ENCODE assay signal across 29 mouse cellular contexts in the genomic region with DNA sequence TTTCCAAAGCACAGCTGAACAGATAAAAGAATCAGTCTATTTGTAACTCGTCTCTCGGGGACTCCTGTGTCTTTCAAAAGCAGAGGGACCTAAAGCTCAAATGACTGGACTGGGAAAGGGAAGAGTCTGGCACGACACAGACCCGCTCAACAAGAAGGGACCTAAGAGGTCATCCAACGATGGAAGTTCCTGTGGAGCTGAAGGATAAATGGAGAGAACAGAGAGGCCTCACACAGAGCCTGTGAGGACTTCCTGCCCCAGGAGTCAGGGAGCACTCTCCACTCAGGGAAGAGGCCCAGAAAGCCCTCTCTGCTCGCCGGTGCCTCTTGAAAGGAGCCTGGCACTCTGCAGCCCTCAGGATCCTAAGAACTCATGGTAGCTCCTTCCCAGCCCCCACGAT. TPM values are rescaled to one million over a fixed set of nuclear protein-coding genes. Genes with fewer than 3 reads are reported as not detected.
"Had no signal": no experiment of that assay in that cellular context is flagged by ENCODE, and none has a peak within 500 bp of the region (broad histone marks: within the 10 kb centered on the region; RNA-seq: fewer than 3 reads in every experiment).

No protein-coding gene starts in this region.

- H3K9me3 ChIP-seq: hindbrain, embryonic 10.5 days; hindbrain, embryonic 12.5 days; intestine, embryonic 15.5 days; limb, embryonic 13.5 days; limb, embryonic 15.5 days; liver, embryonic 12.5 days had no signal

- ATAC-seq: hindbrain, embryonic 16.5 days; inflammation-experienced regulatory T-cells, adult 6 months; intestine, embryonic 15.5 days; intestine, postnatal 0 days; liver, embryonic 12.5 days had no signal

- H3K4me3 ChIP-seq: gastrocnemius, adult 2 months; hindbrain, embryonic 10.5 days; hindbrain, embryonic 12.5 days; intestine, embryonic 15.5 days; layer of hippocampus, adult 2 months; left cerebral cortex, adult 2 months; limb, embryonic 13.5 days; limb, embryonic 15.5 days; liver, embryonic 12.5 days had no signal

- H3K4me1 ChIP-seq: hindbrain, embryonic 12.5 days; intestine, embryonic 15.5 days; limb, embryonic 13.5 days had no signal

- H3K27ac ChIP-seq: gastrocnemius, adult 2 months; hindbrain, embryonic 10.5 days; hindbrain, embryonic 12.5 days; hindbrain, embryonic 14.5 days; intestine, embryonic 15.5 days; layer of hippocampus, adult 2 months; left cerebral cortex, adult 2 months; limb, embryonic 13.5 days; limb, embryonic 15.5 days; liver, embryonic 12.5 days; liver, embryonic 14.5 days had no signal

- H3K27me3 ChIP-seq: hindbrain, embryonic 12.5 days; intestine, embryonic 15.5 days; limb, embryonic 13.5 days; limb, embryonic 15.5 days; liver, embryonic 12.5 days had no signal

- H3K36me3 ChIP-seq: hindbrain, embryonic 10.5 days; hindbrain, embryonic 12.5 days; intestine, embryonic 15.5 days; limb, embryonic 13.5 days; limb, embryonic 15.5 days; liver, embryonic 12.5 days had no signal

- H3K9ac ChIP-seq: hindbrain, embryonic 12.5 days; hindbrain, embryonic 14.5 days; intestine, embryonic 15.5 days; limb, embryonic 13.5 days; limb, embryonic 15.5 days; liver, embryonic 12.5 days; liver, embryonic 14.5 days had no signal

- H3K4me2 ChIP-seq: heart, embryonic 11.5 days; hindbrain, embryonic 12.5 days; hindbrain, embryonic 14.5 days; intestine, embryonic 15.5 days; limb, embryonic 13.5 days; limb, embryonic 15.5 days; liver, embryonic 12.5 days had no signal

- DNase-seq: gastrocnemius, adult 2 months; gastrocnemius, postnatal 10 days; gastrocnemius, postnatal 25 days; heart, postnatal 10 days; heart, postnatal 4 days; kidney, adult 2 months; kidney, postnatal 25 days; kidney, postnatal 4 days had no signal

RNA-seq across cellular contexts. Expression of gene Gm10961, which starts 4.7 kb away (rescaled TPM):
- polyA plus RNA-seq: frontal cortex, adult 2 months; heart, embryonic 11.5 days; heart, embryonic 14.5 days; heart, embryonic 16.5 days; hindbrain, embryonic 10.5 days; hindbrain, embryonic 12.5 days; hindbrain, embryonic 14.5 days; hindbrain, embryonic 16.5 days; inflammation-experienced regulatory T-cells, adult 6 months; intestine, embryonic 15.5 days; intestine, postnatal 0 days; kidney, adult 2 months; kidney, embryonic 14.5 days; kidney, embryonic 16.5 days; limb, embryonic 11.5 days; limb, embryonic 13.5 days; limb, embryonic 15.5 days; liver, adult 2 months; liver, embryonic 12.5 days; liver, embryonic 14.5 days had no signal

RNA-seq across cellular contexts. Expression of gene Alx3, which starts 41.0 kb away (rescaled TPM):
- polyA plus RNA-seq: heart, embryonic 14.5 days; hindbrain, embryonic 14.5 days; inflammation-experienced regulatory T-cells, adult 6 months; intestine, postnatal 0 days; kidney, adult 2 months; kidney, embryonic 16.5 days; liver, adult 2 months; liver, embryonic 14.5 days had no signal
